Mouse (Mus musculus) gastrocnemius, postnatal 25 days (tissue): ENCODE measurements around the gene Pef1. TPM values are rescaled to one million over a fixed set of nuclear protein-coding genes. Genes with fewer than 3 reads are reported as not detected.

ENCODE experiments used
- DNase-seq: peaks from one replicate; pipeline ENCODE4 v3.0.0; 2022
- total RNA-seq, 2 experiments: library from RNA; stranded (reverse); gene quantifications; 1 replicate in 1 of 2; 2 replicates in 1 of 2; pipeline ENCODE4 v1.2.3; 2021

Gene Pef1
- total RNA-seq, 2 experiments from 2014 or later, result 28.9 to 30.5 TPM

DNA sequence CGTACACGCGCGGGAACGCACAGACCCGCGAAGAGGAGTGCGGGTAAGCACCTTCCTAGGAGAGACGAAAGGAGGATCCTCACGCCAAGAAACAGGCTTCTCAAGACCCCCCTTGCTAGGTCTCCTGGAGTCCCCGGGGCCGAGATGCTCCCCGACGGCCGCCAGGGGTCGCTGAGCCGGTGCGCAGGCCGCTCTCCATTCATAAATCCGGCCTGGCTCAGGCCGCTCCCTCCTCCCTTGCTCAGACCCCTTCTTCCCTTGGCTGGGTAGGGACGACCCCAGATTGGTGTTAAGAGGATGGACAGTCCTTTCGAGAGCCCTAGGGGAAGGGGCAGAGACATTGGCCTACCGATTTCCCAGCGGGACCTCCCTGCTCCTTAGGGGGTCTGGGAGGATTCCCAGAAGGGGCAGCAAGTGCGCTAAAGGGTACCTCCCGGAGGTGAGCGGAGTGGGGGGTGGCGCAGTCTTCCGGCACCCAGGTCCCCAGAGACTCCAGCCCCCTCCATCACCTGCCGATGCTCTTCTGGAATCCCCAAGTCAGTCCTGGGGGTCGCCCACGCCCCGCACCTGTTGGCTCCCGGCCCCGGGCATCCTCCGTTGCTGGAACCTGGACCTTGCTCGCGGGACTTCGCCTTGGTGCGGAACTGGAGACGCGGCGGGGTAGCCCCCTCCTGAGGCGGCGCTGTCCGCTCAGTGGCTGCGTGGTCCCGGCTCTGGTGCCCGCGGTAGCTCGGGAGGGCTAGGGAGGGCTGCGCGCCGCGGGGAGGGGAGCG, 36.3 kb downstream of the Pef1 start:
- DNase-seq, result peak; percentile 36

DNA sequence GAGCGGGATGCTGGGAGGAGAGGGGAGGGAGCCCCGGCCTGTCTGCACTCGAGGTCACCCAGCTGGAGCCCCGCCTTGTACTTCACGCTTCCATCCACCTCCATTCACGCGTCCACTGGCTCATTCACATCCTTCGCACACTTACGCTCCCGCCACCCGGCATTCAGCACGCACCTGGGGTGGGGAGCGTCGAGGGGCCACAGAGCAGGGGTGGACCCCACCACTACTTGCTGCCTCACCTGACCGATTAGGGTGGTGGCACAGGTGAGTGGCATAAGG, 36.8 kb downstream of the Pef1 start, which contains the start of gene Hcrtr1:
Gene Hcrtr1 (minus strand): TSS at position 146 of the 279 bp plus-strand sequence.
- no peak for DNase-seq

DNA sequence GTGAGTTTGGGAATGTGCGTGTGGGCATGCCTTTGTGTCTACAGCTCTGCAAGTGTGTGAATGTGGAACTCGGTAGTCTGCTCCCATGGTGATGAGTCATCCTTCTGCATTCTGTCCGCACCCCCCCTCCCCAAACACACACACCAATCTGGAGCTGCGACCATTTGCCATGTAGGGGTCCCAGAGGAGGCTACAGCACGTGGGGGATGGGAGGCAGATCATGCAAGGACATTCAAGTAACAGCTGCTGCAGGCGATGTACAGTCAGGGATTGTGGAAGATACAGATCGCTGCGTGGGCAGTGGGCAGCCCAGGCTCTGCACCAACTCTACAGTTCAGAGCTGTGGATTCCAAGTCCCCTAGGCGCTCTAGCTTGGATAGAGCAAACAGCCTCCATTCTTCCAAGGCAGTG, 38.6 kb downstream of the Pef1 start:
- DNase-seq, result no peak

DNA sequence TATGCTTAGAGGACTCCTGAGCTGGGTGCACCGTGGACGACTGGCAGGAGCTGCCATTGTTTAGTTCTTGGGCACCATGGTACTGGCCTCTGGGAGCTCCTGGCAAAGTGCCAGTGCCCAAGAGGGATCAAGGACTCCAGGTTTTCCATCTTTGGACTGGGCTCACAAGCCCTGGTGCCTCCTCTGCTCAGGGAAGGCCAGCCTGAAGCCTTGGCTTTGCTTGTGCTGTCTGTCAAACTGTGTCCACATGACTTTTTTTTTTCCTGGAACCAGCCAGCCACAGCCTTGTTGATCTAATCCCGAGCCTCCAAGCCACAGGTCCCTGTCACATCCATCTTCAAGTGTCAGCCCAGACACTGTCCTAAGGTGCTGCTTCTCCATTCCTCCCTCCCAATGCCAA, 39.4 kb downstream of the Pef1 start:
- DNase-seq, result no peak

DNA sequence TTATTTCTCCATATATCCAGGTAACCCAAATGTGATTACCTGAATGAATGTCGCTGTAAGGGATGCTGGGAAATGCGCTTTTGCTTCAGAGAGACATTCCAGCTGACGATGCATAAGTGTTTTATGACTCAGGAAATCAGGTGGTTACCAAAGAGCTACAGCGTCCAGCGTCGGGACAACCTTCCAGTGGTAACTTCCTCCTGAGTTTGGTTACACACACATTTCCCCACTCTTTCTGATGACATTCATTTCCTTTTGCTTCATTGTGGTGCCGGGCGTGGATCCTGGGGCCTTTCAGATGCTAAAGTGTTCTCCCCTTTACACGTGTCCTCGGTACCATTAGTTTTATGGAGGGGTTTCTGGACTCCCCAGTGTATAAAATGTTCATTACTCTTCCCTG, 46.0 kb downstream of the Pef1 start:
- DNase-seq, result no peak

DNA sequence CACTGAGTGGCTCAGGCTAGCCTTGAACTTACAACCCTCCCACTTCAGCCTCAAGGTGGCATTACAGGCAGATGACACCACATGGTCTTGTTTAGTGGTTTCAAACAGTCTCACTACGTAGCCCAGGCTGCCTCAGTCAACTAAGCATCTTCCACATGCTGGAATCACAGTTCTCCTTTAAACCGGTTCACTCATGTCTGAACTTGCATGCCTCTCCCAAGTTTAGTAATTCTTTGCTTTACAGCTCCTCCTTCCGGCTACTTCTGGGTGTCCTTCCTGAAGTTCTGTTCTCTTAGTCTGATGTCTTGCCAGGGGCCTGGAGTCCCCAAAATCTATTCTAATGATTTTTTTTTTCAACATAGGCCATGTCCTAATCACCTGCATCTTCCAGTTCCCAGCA, 51.9 kb downstream of the Pef1 start:
- no peak for DNase-seq

DNA sequence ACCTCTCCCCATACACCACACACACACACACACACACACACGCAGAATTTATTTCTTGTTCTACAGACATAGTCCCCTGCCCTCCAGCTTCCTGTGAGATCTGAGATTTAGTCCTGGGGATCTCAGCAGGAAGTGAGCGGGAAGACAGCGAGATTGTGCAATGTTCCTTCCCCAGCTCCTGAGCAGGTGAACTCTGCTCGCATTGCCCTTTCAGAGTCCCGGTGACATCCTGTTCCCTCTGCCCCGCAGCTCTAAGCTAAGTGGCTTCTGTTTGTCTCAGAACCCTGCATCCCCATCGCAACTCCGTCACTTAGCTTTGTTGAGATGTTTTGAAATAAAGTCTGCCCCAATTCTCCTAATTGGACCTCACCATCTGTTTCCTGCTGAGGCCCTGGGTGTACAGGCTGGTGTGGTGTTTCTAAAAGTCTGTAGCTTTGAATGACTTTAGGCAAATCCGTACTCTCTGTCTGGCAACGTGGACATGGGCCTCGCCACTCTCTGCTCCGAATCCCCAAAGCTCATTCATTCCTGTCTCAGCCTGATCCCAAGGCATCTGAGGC, 54.5 kb downstream of the Pef1 start:
- DNase-seq, result no peak

DNA sequence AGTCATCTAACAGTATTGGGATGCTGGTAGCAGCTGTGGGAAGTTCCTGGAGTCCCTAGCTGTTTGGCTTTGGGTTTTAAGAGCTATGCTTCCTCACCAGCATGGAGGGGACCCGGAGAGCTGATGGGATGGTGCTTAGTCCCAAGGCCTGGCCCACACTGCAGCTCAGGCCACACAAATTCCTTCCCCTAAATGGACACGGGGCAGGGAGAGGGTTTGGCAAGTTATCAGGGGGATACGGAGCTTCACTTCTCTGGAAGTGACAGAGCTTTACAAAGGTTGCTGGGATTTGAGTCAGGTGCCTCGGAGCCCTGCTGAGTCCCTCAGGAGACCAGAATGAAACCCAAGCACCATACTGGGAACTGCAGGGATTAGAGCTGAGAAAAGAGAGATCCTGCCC, 59.0 kb downstream of the Pef1 start:
- DNase-seq, result no peak

DNA sequence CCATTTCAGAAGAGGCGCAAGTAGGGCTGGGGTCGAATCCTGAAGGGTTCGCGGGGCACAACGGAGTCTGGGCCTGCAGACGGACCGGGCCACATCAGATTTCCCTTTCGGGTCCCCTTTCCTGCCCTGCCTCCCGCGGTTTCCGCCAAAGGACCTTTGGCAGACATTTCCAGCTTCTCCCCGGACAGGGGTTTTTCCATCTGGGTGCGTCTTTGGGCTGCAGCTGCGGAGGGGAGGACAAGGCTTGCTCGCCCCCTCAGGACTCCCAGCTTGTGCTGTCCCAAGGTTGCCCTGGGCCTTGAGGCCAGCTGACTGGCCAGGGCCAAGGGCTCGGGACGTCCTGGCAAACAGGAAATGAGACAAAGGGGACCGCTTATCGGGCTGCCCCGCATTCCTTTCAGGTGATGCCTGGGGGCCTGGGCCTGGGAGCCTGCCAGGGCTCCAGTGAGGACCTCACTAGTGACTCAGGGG, 61.1 kb downstream of the Pef1 start:
- DNase-seq, result peak; percentile 54

DNA sequence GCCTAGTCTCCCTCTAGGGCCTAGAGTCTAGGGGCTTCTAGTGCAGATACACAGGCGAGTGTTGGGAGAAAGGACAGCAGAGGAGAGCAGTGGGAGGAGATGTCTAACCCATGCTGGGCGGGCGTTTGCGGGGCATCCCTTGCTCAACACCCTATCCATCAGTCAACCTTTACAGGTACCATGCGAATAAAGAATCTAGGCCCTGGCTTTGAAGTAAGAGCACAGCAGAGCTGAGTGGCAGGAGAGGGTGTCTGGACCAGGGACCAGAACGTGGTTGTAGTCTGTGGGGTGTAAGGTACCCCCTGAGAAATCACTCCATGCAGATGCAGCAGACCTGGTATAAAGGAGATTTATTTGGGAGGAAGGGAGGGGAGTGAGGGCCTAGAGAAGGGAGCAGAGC, 61.8 kb downstream of the Pef1 start:
- DNase-seq, result no peak

DNA sequence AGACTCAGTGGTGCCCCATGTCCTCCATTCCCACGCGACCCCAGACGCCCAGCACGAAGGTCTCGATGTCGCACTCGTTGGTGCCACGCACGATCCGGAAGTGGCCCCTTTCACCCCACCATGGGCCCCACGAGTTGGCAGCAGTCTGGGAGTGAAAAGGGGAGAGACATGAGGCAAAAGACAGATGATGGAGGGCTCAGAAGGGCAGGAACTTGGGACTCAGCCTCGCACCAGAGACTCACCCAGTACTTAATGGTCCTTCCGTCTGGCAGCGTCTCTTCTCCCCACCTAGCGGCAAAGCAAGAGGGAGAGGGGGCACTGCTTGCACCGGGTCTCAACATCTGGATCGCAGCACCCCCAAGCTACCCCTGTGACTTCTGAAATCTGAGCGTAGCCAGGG, 63.7 kb downstream of the Pef1 start:
- DNase-seq, result no peak

DNA sequence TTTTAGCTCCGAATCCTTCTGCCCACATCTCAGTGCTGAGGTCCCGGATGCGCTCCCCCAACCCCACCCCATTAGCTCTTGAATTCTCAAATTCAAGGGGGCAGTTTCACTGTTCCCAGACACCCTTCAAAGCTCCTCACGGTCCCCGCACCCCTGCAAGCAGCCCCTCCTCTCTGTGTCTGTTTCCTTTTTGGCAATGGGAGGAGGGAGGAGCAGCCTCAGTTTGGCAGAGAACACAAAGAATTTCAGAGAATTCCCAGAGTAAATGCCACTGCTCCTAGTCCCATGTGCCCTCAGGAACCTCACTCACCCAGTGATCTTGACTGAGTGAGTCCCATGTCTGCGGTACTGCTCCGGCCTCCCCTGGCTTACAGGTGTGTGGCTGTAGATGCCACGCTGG, 64.2 kb downstream of the Pef1 start:
- no peak for DNase-seq

DNA sequence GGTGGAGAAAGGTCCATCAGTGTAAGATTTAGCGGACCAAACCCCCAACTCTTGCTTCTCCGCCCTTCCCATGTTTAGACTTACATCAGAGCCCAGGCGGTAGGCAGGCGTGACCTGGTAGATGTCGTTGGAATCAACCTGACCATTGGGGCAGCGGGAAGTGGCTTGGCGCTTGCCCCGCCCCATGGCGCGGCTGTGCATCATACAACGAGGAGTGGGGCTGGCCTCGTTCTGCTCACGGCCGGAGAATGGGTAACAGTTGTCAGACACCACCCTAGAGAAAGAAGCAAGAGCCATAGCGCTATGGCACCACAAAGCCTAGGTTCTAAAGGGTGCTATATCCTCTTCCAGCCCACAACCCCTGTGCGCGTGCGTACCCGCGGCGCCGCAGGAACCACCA, 65.0 kb downstream of the Pef1 start:
- no peak for DNase-seq

DNA sequence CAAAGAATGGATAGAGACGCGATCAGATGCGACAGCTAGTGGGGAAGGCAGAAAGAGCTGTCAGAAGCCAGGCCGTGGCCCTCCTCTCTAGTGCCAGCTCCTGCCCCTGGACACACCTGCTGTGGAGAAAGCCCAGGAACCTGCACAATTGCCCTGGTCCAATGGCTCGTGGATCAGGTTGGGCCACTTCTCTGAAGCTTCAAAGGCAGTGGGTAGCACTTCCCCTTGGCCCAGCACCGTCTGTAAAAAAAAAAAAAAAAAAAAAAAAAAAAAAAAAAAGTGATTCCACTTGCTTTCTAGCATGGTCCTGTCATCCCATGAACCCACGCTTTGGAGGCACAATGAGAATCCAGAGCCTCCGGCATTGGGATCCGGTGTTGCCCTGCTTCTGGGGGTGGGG, 65.5 kb downstream of the Pef1 start:
- no peak for DNase-seq

DNA sequence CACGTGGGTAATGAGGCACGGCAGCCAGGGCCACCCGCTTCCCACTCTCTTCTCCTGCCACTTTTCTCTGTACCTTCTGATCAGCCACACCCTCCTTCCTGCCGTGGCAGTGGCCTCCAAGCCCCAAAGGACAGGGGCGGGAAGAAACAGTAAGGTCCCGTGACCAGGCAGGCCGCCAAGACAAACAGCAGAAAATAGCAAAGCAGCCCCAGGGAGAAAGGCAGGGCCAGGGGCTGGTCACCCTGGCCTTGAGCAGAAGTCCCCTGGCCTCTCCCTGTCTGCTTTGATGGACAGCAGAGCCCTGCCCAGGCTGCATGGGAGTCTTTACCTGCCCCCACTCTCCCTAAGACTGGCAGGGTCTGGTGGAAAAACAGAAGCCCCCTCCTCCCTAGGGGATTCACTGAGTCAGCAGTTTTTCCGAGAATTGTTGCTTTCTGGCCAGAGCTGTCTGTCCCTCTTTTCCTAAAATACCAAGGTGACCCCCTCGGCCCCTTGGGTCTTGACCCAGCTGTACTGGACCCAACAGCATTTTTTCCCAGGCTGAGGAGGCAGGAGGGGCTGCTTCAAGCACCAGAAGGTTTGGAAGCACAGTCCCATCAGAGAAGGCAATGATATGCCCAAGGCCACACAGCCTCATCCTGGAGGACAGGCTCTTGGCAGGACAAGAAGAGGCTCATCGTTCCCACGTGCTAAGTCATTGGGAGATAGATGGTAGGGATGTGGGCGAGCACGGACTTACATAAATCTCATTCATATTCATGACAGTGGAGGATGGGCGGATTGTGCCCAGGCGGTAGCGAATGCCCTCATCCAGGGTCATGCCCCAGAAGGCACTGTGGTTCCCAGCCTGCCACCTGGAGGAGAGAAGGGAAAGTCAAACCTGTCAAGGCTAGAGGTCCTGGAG, 66.2 kb downstream of the Pef1 start:
- peak; percentile 76 for DNase-seq

DNA sequence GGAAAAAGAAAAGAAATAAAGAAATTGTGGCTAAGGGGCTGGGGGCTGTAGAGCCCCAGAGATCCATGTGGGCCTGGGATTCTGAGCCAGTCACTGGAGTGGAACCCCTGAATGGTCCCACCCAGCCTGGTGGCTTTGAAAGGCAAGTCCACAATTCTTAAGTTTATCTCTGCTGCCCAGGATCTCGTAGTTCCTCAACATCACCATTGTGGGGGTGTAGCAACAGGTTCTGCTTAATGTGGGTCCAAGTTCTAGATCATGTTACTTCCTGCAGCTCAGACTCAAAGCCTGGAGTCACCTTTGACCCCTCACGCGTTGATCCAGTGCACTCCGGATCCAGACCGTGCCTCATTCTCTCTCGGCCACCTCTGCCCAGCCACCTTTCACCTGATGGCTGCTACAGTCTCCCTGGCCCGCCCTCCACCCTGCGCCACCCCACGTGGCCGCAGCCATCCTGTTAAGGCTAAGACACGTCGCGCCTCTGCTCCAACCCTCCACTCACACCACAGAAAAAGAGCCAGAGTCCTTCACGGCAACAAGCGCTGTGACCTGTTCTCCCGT, 67.1 kb downstream of the Pef1 start:
- no peak for DNase-seq

DNA sequence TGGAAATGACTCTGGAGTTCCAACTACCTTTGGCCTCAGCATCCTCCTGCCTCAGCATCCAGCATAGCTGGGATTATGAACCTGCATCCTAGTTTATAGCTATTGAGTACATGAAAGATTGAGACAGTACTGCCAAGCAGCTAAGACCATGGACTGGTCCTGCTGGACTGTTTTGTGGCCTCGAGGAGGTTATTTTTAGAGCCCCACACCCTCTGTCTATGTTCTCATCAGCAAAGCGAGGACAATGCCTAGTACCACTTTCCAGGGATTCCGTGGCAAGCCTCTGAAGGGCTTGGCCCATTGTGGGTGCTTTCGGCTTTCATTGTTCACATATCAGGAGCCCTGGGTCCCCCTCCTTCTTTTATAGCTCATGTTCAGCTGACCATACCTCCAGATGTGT, 68.0 kb downstream of the Pef1 start:
- DNase-seq, result no peak

DNA sequence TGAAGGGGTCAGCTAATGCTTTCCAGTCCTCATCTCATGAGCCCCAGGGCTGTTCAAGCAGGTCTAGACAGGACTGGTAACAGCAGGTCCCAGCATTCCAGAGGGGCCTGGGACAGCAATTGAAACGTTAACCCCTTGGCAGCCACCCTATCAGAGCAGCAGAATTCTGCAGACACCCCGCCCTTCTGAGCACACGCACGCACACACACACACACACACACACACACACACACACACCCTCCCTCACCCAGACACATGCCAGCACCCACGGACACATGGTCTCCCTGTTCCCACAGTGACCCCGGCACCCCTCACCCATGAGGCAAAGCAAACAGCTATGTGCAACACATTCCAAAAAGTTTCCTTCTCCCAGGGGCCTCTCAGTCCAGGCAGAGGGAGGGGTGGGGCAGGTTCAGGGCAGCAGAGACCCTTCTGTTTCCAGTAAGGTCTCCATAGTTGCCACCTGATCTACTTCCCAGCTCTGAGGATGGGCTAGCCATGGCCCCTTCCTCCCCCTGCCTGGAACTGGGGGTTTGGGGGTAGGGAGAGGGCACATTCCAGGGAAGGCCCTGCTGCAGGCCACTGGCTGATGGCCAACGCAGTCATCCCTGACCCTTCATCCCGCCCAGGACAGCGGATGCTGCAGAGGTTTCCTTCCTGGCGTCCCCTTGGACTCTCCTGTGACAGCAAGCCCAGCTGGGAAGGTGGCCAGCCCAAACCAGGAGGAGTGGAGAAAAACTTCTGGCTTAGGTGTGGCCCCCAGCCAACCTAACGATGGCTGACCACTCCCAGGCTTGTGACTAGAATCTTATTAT, 69.8 kb downstream of the Pef1 start:
- DNase-seq, result peak; percentile 70

DNA sequence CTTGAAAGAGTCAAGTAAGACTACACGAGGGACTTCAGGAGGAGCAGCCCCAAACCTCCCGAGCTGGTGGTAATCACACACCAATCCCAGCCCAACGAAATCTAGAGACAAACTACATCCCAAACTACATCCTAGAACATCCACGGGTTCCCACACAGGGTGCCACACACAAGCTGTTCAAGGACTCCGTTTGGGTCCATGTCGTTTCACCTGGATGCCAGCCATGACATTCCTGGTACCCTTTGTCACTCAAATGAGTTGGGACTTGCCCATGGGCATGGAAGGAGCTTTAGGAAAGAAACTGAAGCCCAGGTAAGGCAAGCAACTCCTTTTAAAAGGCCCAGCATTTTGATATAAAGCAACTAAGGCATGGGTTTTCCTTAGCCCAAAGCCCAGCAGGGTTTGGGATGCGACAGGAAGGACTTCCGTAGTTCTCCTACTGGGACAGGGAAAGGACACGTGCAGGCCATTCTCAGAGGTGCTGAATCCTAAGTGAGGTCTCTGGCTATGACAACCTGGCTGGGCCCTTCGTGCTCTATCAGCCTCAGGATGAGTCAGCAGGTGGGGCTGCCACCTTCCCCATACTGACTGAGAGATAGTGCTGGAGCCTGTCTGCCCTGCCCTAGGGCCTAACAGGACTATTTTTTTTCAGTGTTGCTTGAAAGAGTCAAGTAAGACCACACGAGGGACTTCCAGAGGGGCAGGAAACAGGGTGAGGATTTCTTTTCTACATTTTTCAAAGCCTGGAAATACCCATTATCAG, 70.9 kb downstream of the Pef1 start:
- no peak for DNase-seq

DNA sequence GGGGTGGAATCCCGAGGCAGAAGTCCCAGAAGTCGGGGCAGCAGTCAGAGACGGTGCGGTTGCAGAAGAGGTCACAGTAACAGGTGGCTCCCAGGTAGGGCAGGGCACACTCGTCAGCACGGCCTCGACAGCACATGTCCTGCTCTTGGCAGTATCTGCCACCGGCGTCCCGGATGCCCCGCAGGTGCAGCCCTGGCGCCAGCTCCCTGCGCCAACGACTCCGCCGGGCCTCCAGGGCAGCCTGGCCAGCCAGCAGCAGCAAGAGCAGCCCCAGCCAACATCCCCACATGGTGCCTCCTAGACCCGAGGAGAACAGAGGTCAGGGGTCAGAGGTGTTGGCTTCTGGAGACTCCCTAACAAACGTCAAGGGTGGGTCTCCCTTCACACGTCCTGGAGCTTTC, 71.6 kb downstream of the Pef1 start:
- no peak for DNase-seq

DNA sequence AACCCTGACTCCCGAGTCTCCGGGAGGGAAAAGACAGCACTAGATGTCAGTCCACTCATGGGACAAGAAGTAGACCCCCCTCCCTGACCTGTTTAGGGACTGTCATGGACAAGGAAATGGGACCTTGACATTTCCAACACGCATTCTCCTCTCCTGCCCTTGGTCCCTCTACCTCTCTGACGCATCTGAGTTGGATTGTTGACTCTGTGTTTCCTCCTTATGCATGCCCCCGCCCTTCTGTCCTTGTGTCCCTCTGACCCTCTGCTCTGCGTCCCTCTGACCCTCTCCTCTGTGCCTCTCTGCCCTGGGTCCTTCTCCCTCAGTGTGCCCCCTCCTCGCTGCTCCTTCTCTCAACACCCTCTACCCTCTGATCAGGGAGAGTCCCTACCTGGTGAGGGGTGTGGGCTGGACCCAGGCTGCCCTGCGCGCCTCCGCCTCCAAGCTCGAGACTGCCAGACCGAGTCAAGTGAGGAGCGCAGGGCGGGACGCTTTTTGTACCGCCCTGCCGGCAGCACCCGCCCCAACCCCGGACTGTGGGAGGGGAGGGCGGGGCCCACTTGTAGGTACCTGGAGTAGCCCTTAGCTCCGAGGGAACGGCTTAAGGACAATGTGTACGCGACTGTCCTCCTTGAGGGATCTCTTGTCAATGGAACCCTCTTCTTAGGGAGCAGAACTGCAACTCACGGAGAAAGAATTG, 72.1 kb downstream of the Pef1 start:
- DNase-seq, result peak; percentile 67
